Comparison of ENCODE assay signal across 27 mouse cellular contexts in genomic region chr5:126954189-126954588, GRCm38 (mm10).
"Had no signal": no experiment of that assay in that cellular context is flagged by ENCODE, and none has a peak within 500 bp of the region (broad histone marks: within the 10 kb centered on the region; RNA-seq: fewer than 3 reads in every experiment).

No protein-coding gene starts in this region.

- H3K27ac ChIP-seq: embryonic facial prominence, embryonic 10.5 days; embryonic facial prominence, embryonic 12.5 days; embryonic facial prominence, embryonic 13.5 days; embryonic facial prominence, embryonic 15.5 days; forebrain, embryonic 10.5 days; forebrain, embryonic 12.5 days; forebrain, embryonic 13.5 days; forebrain, embryonic 15.5 days; gastrocnemius, adult 2 months had no signal

- H3K9ac ChIP-seq: embryonic facial prominence, embryonic 12.5 days; embryonic facial prominence, embryonic 13.5 days; embryonic facial prominence, embryonic 15.5 days; forebrain, embryonic 12.5 days; forebrain, embryonic 13.5 days; forebrain, embryonic 15.5 days; forebrain, postnatal 0 days had no signal

- H3K36me3 ChIP-seq: embryonic facial prominence, embryonic 10.5 days; embryonic facial prominence, embryonic 12.5 days; embryonic facial prominence, embryonic 13.5 days; embryonic facial prominence, embryonic 15.5 days; forebrain, embryonic 10.5 days; forebrain, embryonic 12.5 days; forebrain, embryonic 15.5 days had no signal

- ATAC-seq: forebrain, embryonic 13.5 days; forebrain, embryonic 14.5 days; forebrain, embryonic 15.5 days; forebrain, embryonic 16.5 days; forebrain, postnatal 0 days had no signal

- DNase-seq: cerebellum, adult 2 months; cerebellum, adult 8-10 months; cerebellum, adult 9-10 months; cerebellum, adult 9-11 months; cerebellum, postnatal 10 days; cerebellum, postnatal 14 days; cerebellum, postnatal 25 days; cerebellum, postnatal 36 days; embryo, embryonic 11 days; forebrain, postnatal 0 days; gastrocnemius, adult 2 months; gastrocnemius, postnatal 10 days; gastrocnemius, postnatal 14 days; gastrocnemius, postnatal 25 days; gastrocnemius, postnatal 36 days; heart, adult 18-20 months had no signal

- H3K9me3 ChIP-seq: embryonic facial prominence, embryonic 10.5 days; embryonic facial prominence, embryonic 12.5 days; embryonic facial prominence, embryonic 13.5 days; embryonic facial prominence, embryonic 15.5 days; forebrain, embryonic 10.5 days; forebrain, embryonic 12.5 days; forebrain, embryonic 13.5 days; forebrain, embryonic 15.5 days had no signal

- H3K4me2 ChIP-seq: embryonic facial prominence, embryonic 12.5 days; embryonic facial prominence, embryonic 13.5 days; embryonic facial prominence, embryonic 15.5 days; forebrain, embryonic 12.5 days; forebrain, embryonic 13.5 days; forebrain, embryonic 15.5 days had no signal

- H3K4me3 ChIP-seq: embryonic facial prominence, embryonic 10.5 days; embryonic facial prominence, embryonic 12.5 days; embryonic facial prominence, embryonic 13.5 days; embryonic facial prominence, embryonic 15.5 days; erythroblast, embryonic 14.5 days; forebrain, embryonic 10.5 days; forebrain, embryonic 12.5 days; forebrain, embryonic 13.5 days; forebrain, embryonic 15.5 days; gastrocnemius, adult 2 months had no signal

- H3K27me3 ChIP-seq: embryonic facial prominence, embryonic 12.5 days; embryonic facial prominence, embryonic 13.5 days; embryonic facial prominence, embryonic 15.5 days; forebrain, embryonic 12.5 days; forebrain, embryonic 13.5 days; forebrain, embryonic 15.5 days had no signal

- H3K4me1 ChIP-seq: embryonic facial prominence, embryonic 10.5 days; embryonic facial prominence, embryonic 12.5 days; embryonic facial prominence, embryonic 13.5 days; embryonic facial prominence, embryonic 15.5 days; forebrain, embryonic 10.5 days; forebrain, embryonic 12.5 days; forebrain, embryonic 13.5 days; forebrain, embryonic 15.5 days had no signal
